Mouse (Mus musculus): ENCODE measurements at regions not wholly inside any gene's neighbourhood (a gene's known extent, or its start where the extent isn't known, plus 50 kb on each side); places are given as distances from the start of the nearest gene placed in this dataset.

GRCm38 (mm10) chr8:87189791-87190385 lies 282.5 kb downstream of the Cbln1 start:
- Histone ChIP-seq H3K4me3 (ENCODE audit: control insufficient read depth in 1 of 2, insufficient read depth in 1 of 2, low read depth in 2 of 2, low read length in 2 of 2) (no peak overlapping the region), H3K36me3 (ENCODE audit: control insufficient read depth in 1 of 2, insufficient read depth in 2 of 2, low read length in 2 of 2) (no peaks in the 10 kb centered on the region), H3K27me3 (ENCODE audit: control insufficient read depth in 1 of 2, insufficient read depth in 2 of 2, low read length in 2 of 2) (no peaks in the 10 kb centered on the region), H3K9ac (ENCODE audit: control insufficient read depth, low read depth, low read length, poor library complexity, severe bottlenecking) (no peak overlapping the region), H3K4me1 (ENCODE audit: control insufficient read depth in 1 of 2, insufficient read depth in 2 of 2, low read length in 2 of 2) (no peaks in the 10 kb centered on the region), H3K79me2 (ENCODE audit: control insufficient read depth, insufficient read depth, low read length, poor library complexity) (no peaks in the 10 kb centered on the region), H3K27ac (ENCODE audit: control insufficient read depth, low read depth, low read length) (no peak overlapping the region), H3K9me3 (replicated peaks; ENCODE audit: insufficient read depth, low read length) (no peaks in the 10 kb centered on the region)
- TF ChIP-seq RAD21 (IDR thresholded peaks at IDR 0.05; ENCODE audit: low read depth, low read length): no peak
- TF ChIP-seq UBTF (IDR thresholded peaks at IDR 0.05; ENCODE audit: borderline replicate concordance, insufficient read depth, low read depth, low read length): no peak
- no peak for TF ChIP-seq MAFK (IDR thresholded peaks at IDR 0.05; ENCODE audit: borderline replicate concordance, low read depth, low read length)
- TF ChIP-seq HCFC1 (IDR thresholded peaks at IDR 0.05; ENCODE audit: low read depth, low read length): no peak
- no peak for TF ChIP-seq MAZ (IDR thresholded peaks at IDR 0.05; ENCODE audit: low read depth, low read length)
- TF ChIP-seq TCF12 (IDR thresholded peaks at IDR 0.05; ENCODE audit: low read depth, low read length): no peak
- no peak for TF ChIP-seq ELF1 (IDR thresholded peaks at IDR 0.05; ENCODE audit: low read depth, low read length)
- no peak for TF ChIP-seq CTCF (IDR thresholded peaks at IDR 0.05 in 2 of 3, conservative IDR thresholded peaks at IDR 0.05 in 1 of 3; ENCODE audit: control insufficient read depth in 1 of 3, insufficient read depth in 1 of 3, low read depth in 2 of 3, low read length in 3 of 3, poor library complexity in 1 of 3, severe bottlenecking in 1 of 3)
- TF ChIP-seq MEF2A (IDR thresholded peaks at IDR 0.05; ENCODE audit: extremely low read depth, insufficient replicate concordance, low read depth, low read length, poor library complexity, severe bottlenecking): no peak
- TF ChIP-seq MAX (IDR thresholded peaks at IDR 0.05; ENCODE audit: low read length): no peak
- no peak for TF ChIP-seq ZMIZ1 (IDR thresholded peaks at IDR 0.05; ENCODE audit: low read depth, low read length)
- no peak for TF ChIP-seq ETS1 (IDR thresholded peaks at IDR 0.05; ENCODE audit: low read depth, low read length)
- TF ChIP-seq CHD2 (IDR thresholded peaks at IDR 0.05; ENCODE audit: low read length): no peak
- no peak for TF ChIP-seq ZC3H11A (IDR thresholded peaks at IDR 0.05; ENCODE audit: low read depth, low read length)
- DNase-seq (ENCODE audit: low read depth, low spot score): no peak

- H3K4me1 ChIP-seq (ENCODE audit: control insufficient read depth in 1 of 2, insufficient read depth in 2 of 2, low read length in 2 of 2): no peaks in the 10 kb centered on the region
- no peaks in the 10 kb centered on the region for H3K36me3 ChIP-seq (ENCODE audit: control insufficient read depth in 1 of 2, insufficient read depth in 2 of 2, low read length in 2 of 2)
- no peak overlapping the region for H3K9ac ChIP-seq (ENCODE audit: control insufficient read depth, low read depth, low read length, poor library complexity, severe bottlenecking)
- DNase-seq (ENCODE audit: low read depth, low spot score): no peak
- H3K79me2 ChIP-seq (ENCODE audit: control insufficient read depth, insufficient read depth, low read length, poor library complexity): no peaks in the 10 kb centered on the region
- H3K27ac ChIP-seq (ENCODE audit: control insufficient read depth, low read depth, low read length): no peak overlapping the region
- H3K9me3 ChIP-seq (replicated peaks; ENCODE audit: insufficient read depth, low read length): no peaks in the 10 kb centered on the region
- no peaks in the 10 kb centered on the region for H3K27me3 ChIP-seq (ENCODE audit: control insufficient read depth in 1 of 2, insufficient read depth in 2 of 2, low read length in 2 of 2)
- TF ChIP-seq TAL1 (IDR thresholded peaks at IDR 0.05; ENCODE audit: low read length): no peak
- no peak for TF ChIP-seq MAZ (IDR thresholded peaks at IDR 0.05; ENCODE audit: low read depth, low read length)
- TF ChIP-seq SMC3 (IDR thresholded peaks at IDR 0.05; ENCODE audit: low read depth, low read length): no peak
- no peak for TF ChIP-seq BHLHE40 (IDR thresholded peaks at IDR 0.05; ENCODE audit: borderline replicate concordance, low read depth, low read length)
- TF ChIP-seq CHD2 (IDR thresholded peaks at IDR 0.05; ENCODE audit: low read length): no peak
- no peak for TF ChIP-seq MXI1 (IDR thresholded peaks at IDR 0.05; ENCODE audit: low read depth, low read length)
- TF ChIP-seq NRF1 (IDR thresholded peaks at IDR 0.05; ENCODE audit: insufficient read depth, low read depth, low read length, poor library complexity, severe bottlenecking): no peak
- TF ChIP-seq EP300 (IDR thresholded peaks at IDR 0.05; ENCODE audit: low read depth in 1 of 2, low read length in 2 of 2): no peak
- no peak for TF ChIP-seq POLR2AphosphoS2 (IDR thresholded peaks at IDR 0.05; ENCODE audit: low read length)
- no peak for TF ChIP-seq MYB (IDR thresholded peaks at IDR 0.05; ENCODE audit: low read depth, low read length)
- no peak for TF ChIP-seq ZKSCAN1 (IDR thresholded peaks at IDR 0.05; ENCODE audit: low read depth, low read length)
- no peak for TF ChIP-seq RCOR1 (IDR thresholded peaks at IDR 0.05; ENCODE audit: low read depth, low read length)
- no peak for TF ChIP-seq MEF2A (IDR thresholded peaks at IDR 0.05; ENCODE audit: extremely low read depth, insufficient replicate concordance, low read depth, low read length, poor library complexity, severe bottlenecking)
- no peak overlapping the region for H3K4me3 ChIP-seq (ENCODE audit: control insufficient read depth in 1 of 2, insufficient read depth in 1 of 2, low read depth in 2 of 2, low read length in 2 of 2)
Observed at GRCm38 (mm10) chr8:87182888-87183287, 289.5 kb downstream of the Cbln1 start.
